Mouse (Mus musculus) G1E (cell line): ENCODE results near the gene Dctpp1. TPM values are rescaled to one million over a fixed set of nuclear protein-coding genes. Genes with fewer than 3 reads are reported as not detected.
A peak's percentile ranks its signal among the peaks of the same experiment; 100 is the strongest.

Source experiments
- ATAC-seq: 2 replicates; pipeline ENCODE4 v1.8.0; 2016; ENCODE audit warnings: mild to moderate bottlenecking; ENCODE audit not compliant: insufficient number of reproducible peaks, poor library complexity, low FRiP score, severe bottlenecking; ENCODE audit errors: extremely low read depth
- DNase-seq: peaks from one replicate; pipeline ENCODE4 v3.0.0; 2012; ENCODE audit warnings: low spot score
- H3K27me3 ChIP-seq: 2 replicates; pipeline ENCODE4 v1.6.1; 2012; ENCODE audit warnings: mild to moderate bottlenecking, low read length, inconsistent platforms; ENCODE audit not compliant: insufficient read depth
- H3K36me3 ChIP-seq: replicated peaks from 2 replicates; pipeline ENCODE3; 2012; ENCODE audit warnings: mild to moderate bottlenecking, inconsistent platforms
- H3K4me1 ChIP-seq: 2 replicates; pipeline ENCODE4 v1.6.1; 2012; ENCODE audit warnings: low read depth, low read length, inconsistent platforms, mixed read lengths; ENCODE audit not compliant: insufficient read depth
- H3K4me3 ChIP-seq: 2 replicates; pipeline ENCODE4 v1.5.1; 2012; ENCODE audit warnings: low read depth, mild to moderate bottlenecking, inconsistent platforms, low read length, moderate library complexity, mixed read lengths
- H3K9me3 ChIP-seq: replicated peaks from 2 replicates; pipeline ENCODE4 v1.6.1; 2012; ENCODE audit warnings: inconsistent platforms
- CTCF ChIP-seq: IDR thresholded peaks from 2 replicates; pipeline ENCODE4 v1.5.1; 2012; ENCODE audit warnings: low read depth, low read length, inconsistent platforms, mixed read lengths
- GATA1 ChIP-seq: IDR thresholded peaks from 2 replicates; pipeline ENCODE4 v1.6.1; 2012; ENCODE audit warnings: borderline replicate concordance, low read length, inconsistent platforms, mixed read lengths
- GATA2 ChIP-seq: IDR thresholded peaks from 2 replicates; pipeline ENCODE4 v1.6.1; 2012; ENCODE audit warnings: low read depth, low read length, inconsistent platforms, borderline replicate concordance
- POLR2AphosphoS5 ChIP-seq: IDR thresholded peaks from 2 replicates; pipeline ENCODE4 v1.6.1; 2012; ENCODE audit warnings: low read depth, low read length, inconsistent platforms; ENCODE audit not compliant: insufficient replicate concordance
- TAL1 ChIP-seq: conservative IDR thresholded peaks from 2 replicates; pipeline ENCODE4 v1.6.1; 2012; ENCODE audit warnings: low read depth, low read length, inconsistent platforms, mixed read lengths
- polyA plus RNA-seq: library from polyadenylated mRNA; stranded (reverse); fragments of >175 nt; gene quantifications from 2 replicates; pipeline ENCODE4 v1.2.3, GENCODE M21; 2012
- total RNA-seq, 2 experiments: library from RNA; stranded (forward) in 1 of 2; stranded (reverse) in 1 of 2; fragments of 200-1000 nt in 1 of 2; fragments of >200 nt in 1 of 2; fragmentation: Nextera tagmentation in 1 of 2; gene quantifications; 2 replicates each; pipeline ENCODE4 v1.2.3; 2014 to 2017

The Dctpp1 gene
- total RNA-seq (2014; fragmentation: Nextera tagmentation) (67.0 and 68.7 TPM in 2 replicates), total RNA-seq (2017) (56.4 and 74.6 TPM in 2 replicates), polyA plus RNA-seq (121 and 138 TPM in 2 replicates)

DNA sequence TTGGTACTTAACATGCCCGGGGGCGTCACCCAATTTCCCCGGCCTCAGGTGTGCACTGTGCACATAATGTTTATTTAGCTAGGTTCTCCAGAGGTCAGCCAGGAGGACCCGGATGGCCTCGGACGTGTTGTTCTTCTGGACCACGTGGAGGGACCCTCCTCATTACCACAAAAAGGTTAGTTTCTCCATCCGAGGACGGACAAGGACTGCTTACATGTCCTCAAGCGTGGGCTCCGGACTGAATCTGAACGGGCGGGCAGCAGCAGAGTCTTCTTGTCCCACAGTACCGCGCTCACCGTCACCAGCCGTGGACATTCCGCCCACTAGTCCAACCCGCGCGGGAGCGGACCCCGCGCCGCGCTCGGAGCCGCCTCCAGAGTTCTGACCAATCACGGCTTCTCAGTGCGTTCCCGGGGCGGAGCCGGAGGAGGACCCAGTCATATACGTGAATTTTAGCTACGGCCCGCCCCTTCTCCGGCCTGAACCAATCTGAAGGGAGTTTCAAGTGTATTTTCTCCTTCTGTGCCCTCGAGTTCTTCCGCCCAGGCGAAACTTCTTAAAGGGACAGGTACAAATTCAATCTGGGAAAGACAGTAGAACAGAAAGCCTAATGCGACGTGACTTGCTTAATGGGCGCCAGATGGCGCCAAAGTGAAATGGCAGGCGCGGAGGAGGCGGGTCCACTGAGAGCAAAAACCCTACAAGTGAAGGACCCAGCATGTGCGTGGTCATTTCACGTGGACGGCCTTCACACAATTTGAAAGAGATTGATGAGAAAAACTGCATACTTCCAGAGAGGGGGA, at the start of gene Dctpp1:
TSS of gene Dctpp1 (minus strand) at position 401 of the 803 bp plus-strand sequence.
- no peak for TF ChIP-seq GATA2
- peak; percentile 51; the same call in 1 of the 2 replicates for TF ChIP-seq CTCF
- no peak for TF ChIP-seq GATA1
- H3K36me3 ChIP-seq, result peaks cover 38% of the 10 kb centered on the region
- 0 out of 2 replicates have a peak, but pooled peaks cover 3% of the 10 kb centered on the region for H3K27me3 ChIP-seq
- H3K4me3 ChIP-seq, result peak within 1 kb of the TSS; percentile 82
- DNase-seq (peak; percentile 92), ATAC-seq (peak; percentile 97)
- H3K4me1 ChIP-seq, result peaks cover 61% of the 10 kb centered on the region
- no peaks in the 10 kb centered on the region for H3K9me3 ChIP-seq

DNA sequence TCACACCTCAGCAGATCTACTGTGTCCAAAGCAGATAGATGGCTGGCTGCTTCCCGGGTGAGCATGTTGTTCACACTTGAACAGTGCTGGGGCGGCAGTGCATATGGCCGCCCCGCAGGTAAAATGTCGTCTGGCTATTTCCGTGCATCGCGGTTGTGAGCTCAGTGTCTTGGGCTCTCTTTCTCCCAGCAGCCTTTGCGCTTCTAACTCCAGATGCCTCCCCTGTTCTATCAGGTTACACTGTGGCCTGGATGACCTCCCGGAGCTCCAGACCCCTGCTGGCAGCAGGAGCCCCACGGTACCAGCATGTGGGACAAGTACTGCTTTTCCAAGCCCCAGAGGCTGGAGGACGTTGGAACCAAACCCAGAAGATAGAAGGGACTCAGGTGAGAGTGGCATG, 49.4 kb upstream of the Dctpp1 start:
- no peak for DNase-seq
- Histone ChIP-seq H3K9me3 (no peaks in the 10 kb centered on the region), H3K27me3 (peaks cover 58% of the 10 kb centered on the region), H3K4me1 (peaks cover 6% of the 10 kb centered on the region), H3K36me3 (no peaks in the 10 kb centered on the region), H3K4me3 (no peak overlapping the region)
- no peak for ATAC-seq
- no peak for TF ChIP-seq GATA2
- no peak for TF ChIP-seq TAL1
- TF ChIP-seq CTCF, result no peak
- no peak for TF ChIP-seq POLR2AphosphoS5
- no peak for TF ChIP-seq GATA1

DNA sequence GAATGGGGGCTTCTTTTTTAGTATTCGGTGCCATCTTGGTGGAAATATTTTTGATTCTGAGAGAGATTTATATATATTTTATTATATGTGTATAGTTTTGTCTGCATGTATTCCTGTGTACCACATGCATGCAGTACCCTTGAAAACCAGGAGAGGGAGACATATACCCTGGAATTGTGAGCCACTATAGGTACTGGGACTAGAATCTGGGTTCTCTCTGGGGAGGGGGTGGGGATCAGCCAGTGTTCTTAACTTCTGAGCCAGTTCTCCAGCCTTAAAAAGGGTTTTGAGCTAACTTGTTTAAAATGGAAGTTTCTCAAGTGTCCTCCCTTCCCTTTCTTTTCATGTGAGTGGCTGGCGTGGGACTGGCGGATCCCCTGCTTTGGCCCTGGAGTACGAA, 48.4 kb upstream of the Dctpp1 start:
- DNase-seq (peak; percentile 49), ATAC-seq (no peak; the same call in 1 of the 2 replicates)
- peaks cover 53% of the 10 kb centered on the region for H3K27me3 ChIP-seq
- no peak for TF ChIP-seq POLR2AphosphoS5
- TF ChIP-seq TAL1, result no peak
- no peak for TF ChIP-seq GATA1
- TF ChIP-seq CTCF, result peak; percentile 47
- no peak for TF ChIP-seq GATA2
- H3K4me1 ChIP-seq, result peaks cover 6% of the 10 kb centered on the region
- H3K36me3 ChIP-seq, result no peaks in the 10 kb centered on the region
- no peak overlapping the region for H3K4me3 ChIP-seq
- H3K9me3 ChIP-seq, result no peaks in the 10 kb centered on the region

DNA sequence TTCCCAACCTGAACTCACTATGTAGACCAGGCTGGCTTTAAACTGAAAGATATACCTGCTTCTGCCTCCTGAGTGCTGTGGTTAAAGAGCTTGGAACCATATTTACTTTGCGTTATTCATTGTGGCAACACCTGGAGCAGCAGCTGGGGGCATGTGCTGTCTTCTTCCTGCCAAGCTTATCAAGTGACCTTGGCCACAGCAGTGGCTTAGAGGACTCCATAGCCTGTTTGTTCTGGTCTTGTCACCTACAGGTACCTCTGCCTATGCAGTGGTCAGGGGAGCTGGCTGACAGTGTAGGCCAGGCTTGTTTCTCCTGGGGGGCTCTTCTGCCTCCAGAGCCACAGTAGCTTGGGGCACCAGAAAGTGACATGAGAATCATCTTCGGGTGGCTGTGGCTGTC, 47.9 kb upstream of the Dctpp1 start:
- no peak for DNase-seq
- Histone ChIP-seq H3K36me3 (no peaks in the 10 kb centered on the region), H3K9me3 (no peaks in the 10 kb centered on the region), H3K27me3 (peaks cover 51% of the 10 kb centered on the region), H3K4me1 (peaks cover 6% of the 10 kb centered on the region), H3K4me3 (no peak overlapping the region)
- TF ChIP-seq TAL1, result no peak
- no peak for TF ChIP-seq POLR2AphosphoS5
- TF ChIP-seq GATA1, result no peak
- no peak for TF ChIP-seq GATA2
- TF ChIP-seq CTCF, result no peak
- ATAC-seq, result no peak

DNA sequence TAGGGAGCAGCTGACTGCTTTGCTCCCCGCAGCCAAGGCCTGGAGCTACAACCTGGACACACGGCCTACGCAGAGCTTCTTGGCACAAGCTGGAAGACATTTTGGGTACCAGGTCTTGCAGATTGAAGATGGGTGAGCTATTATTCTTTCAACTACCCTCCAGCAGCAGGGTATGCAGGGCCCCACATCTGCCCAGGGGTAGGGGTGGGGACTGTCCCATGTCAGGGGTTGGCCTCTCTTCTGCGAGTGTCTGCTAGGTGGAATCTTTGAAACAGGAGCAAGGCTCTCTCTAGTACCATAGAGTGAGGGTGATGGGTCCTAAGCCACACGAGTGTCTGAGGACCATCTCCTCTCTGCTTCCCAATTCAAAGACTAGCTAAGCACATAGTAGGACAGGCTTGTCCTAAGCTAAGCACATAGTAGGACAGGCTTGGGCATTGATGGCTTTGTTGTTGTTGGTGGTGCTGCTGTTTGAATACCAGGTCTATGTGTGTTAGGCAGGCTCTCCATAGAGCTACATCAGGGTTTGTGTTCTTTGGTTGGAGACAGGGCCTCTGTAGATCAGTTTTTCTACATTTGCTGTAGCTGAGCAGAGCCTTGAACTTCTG, 37.2 kb upstream of the Dctpp1 start:
- no peaks in the 10 kb centered on the region for H3K9me3 ChIP-seq
- peaks cover 43% of the 10 kb centered on the region for H3K27me3 ChIP-seq
- ATAC-seq, result no peak
- TF ChIP-seq TAL1, result no peak
- no peak for TF ChIP-seq CTCF
- TF ChIP-seq GATA2, result no peak
- TF ChIP-seq GATA1, result no peak
- no peak for DNase-seq
- H3K36me3 ChIP-seq, result no peaks in the 10 kb centered on the region
- peaks cover 8% of the 10 kb centered on the region; the same call in 1 of the 2 replicates for H3K4me1 ChIP-seq
- H3K4me3 ChIP-seq, result no peak overlapping the region

DNA sequence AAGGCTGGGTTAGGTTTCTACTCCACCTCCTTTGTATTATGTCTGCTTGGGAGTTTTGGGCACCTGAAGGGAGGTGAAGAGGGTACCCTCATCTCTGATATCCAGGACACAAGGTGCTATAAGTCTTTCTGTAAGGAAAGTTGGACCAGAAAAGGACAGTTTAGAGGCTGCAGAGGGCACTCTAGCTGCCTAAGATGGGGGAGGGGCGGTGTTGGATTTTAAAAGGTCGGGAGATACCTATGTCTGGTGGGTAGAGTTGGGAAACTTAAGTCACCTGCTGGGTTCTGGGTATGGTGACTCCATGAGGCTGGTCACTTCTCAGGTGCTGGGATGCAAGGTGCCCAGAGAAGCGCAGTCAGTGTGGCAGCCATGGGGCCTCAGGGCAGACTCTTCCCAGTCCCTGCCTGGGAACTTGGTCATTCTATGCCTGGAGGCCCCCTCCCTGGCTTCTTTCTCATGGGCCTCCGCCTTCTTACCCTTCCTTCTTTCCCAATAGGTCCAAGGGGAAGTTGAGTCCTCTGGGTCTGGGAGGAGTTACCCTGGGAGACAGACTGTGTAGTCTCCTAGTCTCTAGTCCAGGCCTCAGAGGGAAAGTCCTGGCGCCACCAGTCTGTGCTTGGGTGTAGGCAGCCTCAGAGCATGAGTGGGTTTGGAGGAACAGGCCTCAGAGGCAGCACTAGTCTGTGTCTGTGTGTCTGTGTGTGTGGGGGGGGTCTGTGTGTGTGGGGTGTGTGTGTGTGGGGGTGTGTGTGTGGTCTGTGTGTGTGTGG, 36.5 kb upstream of the Dctpp1 start:
- H3K4me3 ChIP-seq, result no peak overlapping the region
- no peaks in the 10 kb centered on the region for H3K36me3 ChIP-seq
- TF ChIP-seq TAL1 (no peak), GATA1 (no peak), POLR2AphosphoS5 (no peak), GATA2 (no peak), CTCF (no peak)
- peaks cover 37% of the 10 kb centered on the region for H3K27me3 ChIP-seq
- no peak for DNase-seq
- no peaks in the 10 kb centered on the region for H3K9me3 ChIP-seq
- ATAC-seq, result no peak
- H3K4me1 ChIP-seq, result peaks cover 8% of the 10 kb centered on the region; the same call in 1 of the 2 replicates
